Mouse (Mus musculus): ENCODE measurements around the gene Pcnx3.
"Not testable (repeated sequence)": the region's sequence is repeated elsewhere in the genome, so short reads cannot be mapped to it uniquely, and the experiment has no call there.

The Pcnx3 gene

GRCm38 (mm10) chr19:5711907-5712460, 23.3 kb upstream of the Pcnx3 start:
- DNase-seq = peak; percentile 48

- DNase-seq = peak; percentile 95
Measured at GRCm38 (mm10) chr19:5711218-5711617, 22.5 kb upstream of the Pcnx3 start.

- no peak for DNase-seq
Measured at GRCm38 (mm10) chr19:5710581-5710980, 21.9 kb upstream of the Pcnx3 start.

DNA sequence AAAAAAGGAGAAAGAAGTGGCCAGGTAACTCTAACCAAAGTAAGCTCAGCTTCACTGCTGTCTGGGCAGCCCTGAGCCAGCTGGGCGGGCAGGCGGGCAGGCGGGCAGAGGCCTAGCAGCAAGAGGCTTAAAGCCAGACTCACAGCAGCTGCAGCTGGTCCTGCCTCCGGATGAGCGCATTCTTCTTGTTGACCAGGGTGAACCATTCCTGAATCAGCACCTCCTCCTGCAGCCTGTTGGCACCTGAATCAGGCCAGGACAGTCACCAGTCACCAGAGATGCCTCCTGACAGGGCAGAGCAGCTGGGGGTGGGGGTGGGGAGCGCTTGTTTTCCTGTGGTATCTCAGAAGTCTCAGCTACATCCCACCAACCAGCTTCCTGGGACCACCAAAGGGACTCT, 21.4 kb upstream of the Pcnx3 start:
- DNase-seq = no peak

GRCm38 (mm10) chr19:5704801-5705571, 16.3 kb upstream of the Pcnx3 start:
- peak; percentile 61 for DNase-seq

DNA sequence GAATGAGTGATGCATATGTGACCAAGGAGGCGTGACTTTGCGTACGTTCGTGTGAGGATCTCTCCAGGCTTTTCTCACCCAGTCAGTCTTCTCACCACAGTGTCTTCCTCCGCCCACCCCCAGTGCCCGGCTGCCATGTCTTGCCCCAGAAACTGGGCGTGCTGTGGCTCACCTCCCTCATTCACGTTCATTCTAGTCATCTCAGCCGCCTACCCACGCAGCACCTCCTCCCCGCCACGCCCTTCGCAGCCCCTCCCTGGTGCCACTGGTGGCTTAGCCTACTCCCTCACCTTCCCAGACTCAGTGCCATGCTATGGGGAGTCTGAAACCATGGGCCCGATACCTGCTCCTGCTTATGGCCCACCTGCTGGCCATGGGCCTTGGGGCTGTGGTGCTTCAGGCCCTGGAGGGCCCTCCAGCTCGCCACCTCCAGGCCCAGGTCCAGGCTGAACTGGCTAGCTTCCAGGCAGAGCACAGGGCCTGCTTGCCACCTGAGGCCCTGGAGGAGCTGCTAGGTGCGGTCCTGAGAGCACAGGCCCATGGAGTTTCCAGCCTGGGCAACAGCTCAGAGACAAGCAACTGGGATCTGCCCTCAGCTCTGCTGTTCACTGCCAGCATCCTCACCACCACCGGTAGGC, 15.6 kb upstream of the Pcnx3 start, which contains the start of gene Kcnk7:
Gene Kcnk7 (plus strand): TSS at position 205 of the 638 bp plus-strand sequence.
- peak; percentile 66 for DNase-seq

GRCm38 (mm10) chr19:5695849-5696462, 7.2 kb upstream of the Pcnx3 start:
- no peak for DNase-seq

- no peak for DNase-seq
Measured at GRCm38 (mm10) chr19:5693801-5694200, 5.1 kb upstream of the Pcnx3 start.

GRCm38 (mm10) chr19:5692913-5693396, 4.2 kb upstream of the Pcnx3 start:
- DNase-seq = peak; percentile 17

- peak; percentile 82 for DNase-seq
Measured at GRCm38 (mm10) chr19:5692086-5692912, 3.6 kb upstream of the Pcnx3 start.

DNA sequence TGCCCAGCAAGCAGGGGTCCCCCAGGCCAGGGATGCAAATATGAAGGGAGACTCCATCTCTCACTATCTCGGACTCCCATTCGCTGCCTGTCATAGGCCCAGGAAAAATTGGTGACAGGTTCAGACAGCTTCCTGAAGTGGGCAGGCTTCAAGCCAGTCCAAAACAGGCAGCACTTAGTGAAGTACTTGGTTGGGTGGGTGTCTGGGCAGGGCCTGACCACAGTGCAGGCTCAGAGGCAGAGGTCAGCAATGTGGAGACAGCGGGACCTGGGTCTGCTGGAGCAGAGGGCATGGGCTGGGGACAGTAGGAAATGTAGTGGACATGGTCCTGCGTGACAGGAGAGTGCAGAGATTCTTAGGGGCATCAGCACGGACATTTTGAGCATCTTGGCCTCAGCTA, 2.9 kb upstream of the Pcnx3 start:
- peak; percentile 29 for DNase-seq

DNA sequence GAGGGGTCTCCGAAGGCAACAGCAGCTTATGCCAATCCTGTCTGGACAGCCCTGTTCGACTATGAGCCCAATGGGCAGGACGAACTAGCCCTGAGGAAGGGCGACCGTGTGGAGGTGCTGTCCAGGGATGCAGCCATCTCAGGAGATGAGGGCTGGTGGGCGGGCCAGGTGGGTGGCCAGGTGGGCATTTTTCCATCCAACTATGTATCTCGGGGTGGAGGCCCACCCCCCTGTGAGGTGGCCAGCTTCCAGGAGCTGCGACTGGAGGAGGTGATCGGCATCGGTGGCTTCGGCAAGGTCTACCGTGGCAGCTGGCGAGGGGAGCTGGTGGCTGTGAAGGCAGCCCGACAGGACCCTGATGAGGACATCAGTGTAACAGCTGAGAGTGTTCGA, 1.6 kb upstream of the Pcnx3 start:
- no peak for DNase-seq

DNA sequence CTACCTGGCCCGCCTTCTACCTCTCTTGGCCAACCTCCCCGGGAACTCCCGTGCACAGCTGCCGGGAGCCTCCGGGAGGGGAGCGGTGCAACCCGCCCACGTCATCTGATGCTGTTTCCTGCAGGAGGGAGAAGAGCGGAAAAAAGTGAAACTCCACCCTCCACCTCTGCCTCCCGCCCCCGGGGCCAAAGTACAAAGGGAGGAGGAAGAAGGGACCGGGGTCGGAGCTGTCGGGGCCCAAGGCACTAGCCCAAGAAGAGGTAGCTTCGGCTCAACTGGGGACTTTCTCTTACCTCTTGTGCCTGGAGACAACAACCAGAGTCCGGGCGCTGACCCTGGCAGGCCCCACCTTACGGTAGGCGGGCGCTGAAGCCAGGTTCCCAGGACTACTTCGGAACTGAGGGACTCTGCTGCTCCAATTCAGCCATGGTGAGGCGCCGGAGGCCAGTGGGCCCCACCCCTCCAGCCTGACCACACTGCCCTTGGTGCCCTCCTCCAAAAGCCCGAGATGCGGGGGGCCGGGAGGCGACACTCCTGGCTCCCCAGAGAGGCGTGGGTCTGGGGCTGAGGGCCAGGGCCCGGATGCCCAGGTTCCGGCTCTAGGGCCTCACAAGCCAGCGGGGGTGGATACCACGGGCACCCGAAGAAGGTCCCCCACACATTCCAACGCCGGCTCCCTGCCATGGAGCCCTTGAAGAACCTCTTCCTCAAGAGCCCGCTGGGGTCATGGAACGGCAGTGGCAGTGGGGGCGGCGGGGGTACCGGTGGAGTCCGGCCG, 1.0 kb upstream of the Pcnx3 start:
- peak; percentile 96 for DNase-seq

DNA sequence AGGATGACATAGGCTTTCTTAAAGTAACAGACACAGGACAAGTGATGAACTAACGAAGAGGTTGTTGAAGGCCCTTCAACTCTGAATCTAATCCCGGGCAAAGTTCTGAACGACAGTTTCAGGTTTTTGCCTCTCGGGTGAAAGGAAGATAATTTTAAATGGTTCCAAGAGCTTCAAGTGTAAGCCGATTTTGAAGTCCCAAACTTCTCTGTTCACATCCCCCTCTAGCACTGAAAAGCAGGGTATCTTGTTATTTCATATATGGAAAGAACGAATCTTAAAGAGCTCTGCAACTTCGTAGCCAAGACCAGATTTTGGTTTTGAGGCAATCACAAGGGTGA, 350 bp upstream of the Pcnx3 start:
- no peak for DNase-seq

GRCm38 (mm10) chr19:5687738-5688137, 970 bp downstream of the Pcnx3 start:
- no peak for DNase-seq

GRCm38 (mm10) chr19:5686954-5687353, 1.8 kb downstream of the Pcnx3 start:
- not testable (repeated sequence) for DNase-seq

DNA sequence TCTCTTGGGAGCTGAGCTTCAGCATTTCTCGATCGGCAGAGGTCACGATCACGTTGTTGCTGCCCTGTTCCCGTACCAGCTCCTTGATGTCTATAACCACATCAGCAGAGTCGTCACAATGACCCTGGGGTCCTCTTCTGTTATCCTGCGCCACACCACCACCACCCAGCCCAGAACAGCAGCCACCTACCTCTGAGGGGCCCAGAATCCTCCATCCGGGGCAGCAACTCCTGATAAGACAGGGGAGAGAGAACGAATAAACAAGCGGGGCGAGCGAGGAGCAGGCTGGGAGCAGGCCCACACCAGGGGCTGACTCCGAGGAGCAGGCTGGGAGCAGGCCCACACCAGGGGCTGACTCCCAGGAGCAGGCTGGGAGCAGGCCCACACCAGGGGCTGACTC, 2.3 kb downstream of the Pcnx3 start:
- DNase-seq = no peak

DNA sequence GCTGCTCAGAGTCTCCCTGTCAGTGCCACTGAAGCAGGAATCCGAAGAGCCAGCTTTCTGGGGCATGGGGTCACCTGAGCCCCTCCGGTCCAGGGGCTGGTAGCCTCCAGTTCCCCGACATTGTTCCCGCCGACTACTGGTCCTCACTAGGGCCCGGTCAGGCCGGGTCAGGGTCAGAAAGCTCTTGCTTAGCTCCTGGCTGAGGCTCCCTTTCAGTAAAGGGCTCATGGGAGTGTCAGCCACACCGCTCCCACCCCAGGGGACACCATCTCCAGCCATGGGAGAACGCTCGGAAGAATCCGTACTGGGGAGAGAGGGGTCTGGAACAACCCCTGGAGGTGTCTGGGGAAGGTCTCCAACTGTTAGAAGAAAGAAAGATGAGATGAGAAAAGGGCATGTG, 2.8 kb downstream of the Pcnx3 start:
- no peak for DNase-seq

GRCm38 (mm10) chr19:5685431-5685830, 3.3 kb downstream of the Pcnx3 start:
- DNase-seq = no peak

DNA sequence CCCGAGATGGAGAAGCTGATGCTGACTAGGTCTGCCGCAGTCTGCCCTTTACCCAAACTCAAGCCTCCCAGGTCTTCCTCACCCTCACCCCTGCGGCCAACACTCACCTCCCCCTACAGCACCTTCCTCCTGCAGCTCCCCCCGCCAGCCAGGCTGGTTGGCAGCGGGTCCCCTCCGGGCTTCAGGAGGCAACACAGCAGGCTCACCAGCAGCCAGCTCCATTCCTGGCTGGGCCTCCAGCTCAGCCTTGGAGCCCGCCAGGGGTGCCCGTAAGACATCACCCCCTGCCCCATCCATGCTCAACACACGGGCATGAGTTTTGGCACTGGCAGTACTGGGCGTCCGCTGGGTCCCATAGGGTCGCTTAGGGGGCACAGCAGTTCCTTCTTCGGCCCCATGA, 3.7 kb downstream of the Pcnx3 start:
- no peak for DNase-seq

- DNase-seq = no peak
Measured at GRCm38 (mm10) chr19:5684236-5684635, 4.5 kb downstream of the Pcnx3 start.

GRCm38 (mm10) chr19:5680432-5680831, 8.3 kb downstream of the Pcnx3 start:
- no peak for DNase-seq

Data from lung, postnatal 36 days (tissue).